Mouse (Mus musculus): ENCODE data around the gene Disp1.

GRCm38 (mm10) chr1:183143246-183143645 is 78.1 kb downstream of the Disp1 start:
- TF ChIP-seq GATA1 (IDR thresholded peaks at IDR 0.05; ENCODE audit: borderline replicate concordance, low read length), result no peak
- no peak for TF ChIP-seq FLI1 (IDR thresholded peaks at IDR 0.05; ENCODE audit: low read length)
